Mouse (Mus musculus): ENCODE data around the gene Ddr2. TPM values are rescaled to one million over a fixed set of nuclear protein-coding genes. Genes with fewer than 3 reads are reported as not detected.

Gene Ddr2
- total RNA-seq, 1 experiment = 6.8 TPM

DNA sequence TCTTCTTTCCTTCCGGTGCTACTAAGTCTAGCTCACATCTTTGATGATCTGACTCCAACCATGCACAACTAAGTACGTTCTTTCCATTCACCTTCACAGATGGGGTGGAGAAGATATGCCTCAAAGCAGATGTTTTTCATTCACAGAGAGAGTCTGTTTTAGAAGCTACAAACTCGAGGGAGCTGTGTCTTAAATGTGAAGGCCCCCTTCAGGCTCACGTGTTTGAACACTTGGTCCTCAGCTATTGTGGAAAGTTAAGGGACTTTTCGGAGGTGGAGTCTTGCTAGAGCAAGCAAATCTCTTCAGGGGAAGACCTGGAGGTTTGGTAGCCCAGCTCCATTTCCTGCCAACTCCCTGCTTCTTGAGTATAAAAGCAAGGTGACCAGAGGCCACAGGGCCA lies 34.2 kb downstream of the Ddr2 start:
- H3K4me3 ChIP-seq (ENCODE audit: insufficient read depth in 1 of 2, low read depth in 1 of 2, low read length in 2 of 2, poor library complexity in 1 of 2, severe bottlenecking in 1 of 2) = no peak overlapping the region
- no peaks in the 10 kb centered on the region for H3K4me1 ChIP-seq (ENCODE audit: control insufficient read depth in 2 of 2, insufficient read depth in 2 of 2, low read length in 2 of 2, poor library complexity in 1 of 2)
- no peak overlapping the region for H3K27ac ChIP-seq (ENCODE audit: insufficient read depth, low read depth, low read length, poor library complexity, severe bottlenecking)
- no peak overlapping the region for H3K9ac ChIP-seq (ENCODE audit: insufficient read depth, low read depth, low read length, poor library complexity, severe bottlenecking)
- no peak for TF ChIP-seq ZC3H11A (IDR thresholded peaks at IDR 0.05; ENCODE audit: borderline replicate concordance, low read depth, low read length)
- TF ChIP-seq CHD2 (IDR thresholded peaks at IDR 0.05; ENCODE audit: low read depth, low read length) = no peak
- no peak for TF ChIP-seq HCFC1 (IDR thresholded peaks at IDR 0.05; ENCODE audit: borderline replicate concordance, insufficient read depth, low read length)
- no peak for TF ChIP-seq MAFK (IDR thresholded peaks at IDR 0.05; ENCODE audit: insufficient read depth, low read depth, low read length)
- no peak for TF ChIP-seq ZNF384 (IDR thresholded peaks at IDR 0.05; ENCODE audit: low read depth, low read length)
- H3K36me3 ChIP-seq (ENCODE audit: control insufficient read depth, insufficient read depth, low read length, poor library complexity, severe bottlenecking) = no peaks in the 10 kb centered on the region
- in situ Hi-C loops (cut with MboI; ENCODE audit: low sequenced_read_pairs in 2 of 2, unreplicated experiment in 2 of 2) = no loop called here
- DNase-seq (ENCODE audit: low read depth, low spot score) = no peak
- H3K9me3 ChIP-seq (ENCODE audit: control insufficient read depth, insufficient read depth, low read depth, low read length) = no peaks in the 10 kb centered on the region

- no peak overlapping the region for H3K9ac ChIP-seq (ENCODE audit: insufficient read depth, low read depth, low read length, poor library complexity, severe bottlenecking)
- TF ChIP-seq ZC3H11A (IDR thresholded peaks at IDR 0.05; ENCODE audit: borderline replicate concordance, low read depth, low read length) (no peak), ZNF384 (IDR thresholded peaks at IDR 0.05; ENCODE audit: low read depth, low read length) (no peak), CHD2 (IDR thresholded peaks at IDR 0.05; ENCODE audit: low read depth, low read length) (no peak), HCFC1 (IDR thresholded peaks at IDR 0.05; ENCODE audit: borderline replicate concordance, insufficient read depth, low read length) (no peak), MAFK (IDR thresholded peaks at IDR 0.05; ENCODE audit: insufficient read depth, low read depth, low read length) (no peak)
- no peaks in the 10 kb centered on the region for H3K36me3 ChIP-seq (ENCODE audit: control insufficient read depth, insufficient read depth, low read length, poor library complexity, severe bottlenecking)
- no peak overlapping the region for H3K27ac ChIP-seq (ENCODE audit: insufficient read depth, low read depth, low read length, poor library complexity, severe bottlenecking)
- in situ Hi-C loops (cut with MboI; ENCODE audit: low sequenced_read_pairs in 2 of 2, unreplicated experiment in 2 of 2) = no loop called here
- no peak for DNase-seq (ENCODE audit: low read depth, low spot score)
- H3K4me3 ChIP-seq (ENCODE audit: insufficient read depth in 1 of 2, low read depth in 1 of 2, low read length in 2 of 2, poor library complexity in 1 of 2, severe bottlenecking in 1 of 2) = 0 out of 4 replicates have a peak overlapping the region, but pooled peaks of 1 of the 2 experiments have one; percentile 16
- no peaks in the 10 kb centered on the region for H3K4me1 ChIP-seq (ENCODE audit: control insufficient read depth in 2 of 2, insufficient read depth in 2 of 2, low read length in 2 of 2, poor library complexity in 1 of 2)
- no peaks in the 10 kb centered on the region for H3K9me3 ChIP-seq (ENCODE audit: control insufficient read depth, insufficient read depth, low read depth, low read length)
Observed at GRCm38 (mm10) chr1:170073768-170074167, 36.8 kb downstream of the Ddr2 start.

GRCm38 (mm10) chr1:170069143-170069542 lies 41.4 kb downstream of the Ddr2 start:
- Histone ChIP-seq H3K4me3 (ENCODE audit: insufficient read depth in 1 of 2, low read depth in 1 of 2, low read length in 2 of 2, poor library complexity in 1 of 2, severe bottlenecking in 1 of 2) (no peak overlapping the region), H3K27ac (ENCODE audit: insufficient read depth, low read depth, low read length, poor library complexity, severe bottlenecking) (no peak overlapping the region), H3K9ac (ENCODE audit: insufficient read depth, low read depth, low read length, poor library complexity, severe bottlenecking) (no peak overlapping the region), H3K36me3 (ENCODE audit: control insufficient read depth, insufficient read depth, low read length, poor library complexity, severe bottlenecking) (no peaks in the 10 kb centered on the region), H3K9me3 (ENCODE audit: control insufficient read depth, insufficient read depth, low read depth, low read length) (no peaks in the 10 kb centered on the region), H3K4me1 (ENCODE audit: control insufficient read depth in 2 of 2, insufficient read depth in 2 of 2, low read length in 2 of 2, poor library complexity in 1 of 2) (no peaks in the 10 kb centered on the region)
- in situ Hi-C loops (cut with MboI; ENCODE audit: low sequenced_read_pairs in 2 of 2, unreplicated experiment in 2 of 2) = no loop called here
- no peak for DNase-seq (ENCODE audit: low read depth, low spot score)
- peak; percentile 49; the same call in 1 of the 2 replicates for TF ChIP-seq MAFK (IDR thresholded peaks at IDR 0.05; ENCODE audit: insufficient read depth, low read depth, low read length)
- no peak for TF ChIP-seq ZNF384 (IDR thresholded peaks at IDR 0.05; ENCODE audit: low read depth, low read length)

- H3K9ac ChIP-seq (ENCODE audit: insufficient read depth, low read depth, low read length, poor library complexity, severe bottlenecking) = no peak overlapping the region
- no peaks in the 10 kb centered on the region for H3K36me3 ChIP-seq (ENCODE audit: control insufficient read depth, insufficient read depth, low read length, poor library complexity, severe bottlenecking)
- H3K4me3 ChIP-seq (ENCODE audit: insufficient read depth in 1 of 2, low read depth in 1 of 2, low read length in 2 of 2, poor library complexity in 1 of 2, severe bottlenecking in 1 of 2) = no peak overlapping the region
- H3K27ac ChIP-seq (ENCODE audit: insufficient read depth, low read depth, low read length, poor library complexity, severe bottlenecking) = no peak overlapping the region
- no peaks in the 10 kb centered on the region for H3K4me1 ChIP-seq (ENCODE audit: control insufficient read depth in 2 of 2, insufficient read depth in 2 of 2, low read length in 2 of 2, poor library complexity in 1 of 2)
- in situ Hi-C loops (cut with MboI; ENCODE audit: low sequenced_read_pairs in 2 of 2, unreplicated experiment in 2 of 2) = no loop called here
- no peak for TF ChIP-seq ZC3H11A (IDR thresholded peaks at IDR 0.05; ENCODE audit: borderline replicate concordance, low read depth, low read length)
- TF ChIP-seq HCFC1 (IDR thresholded peaks at IDR 0.05; ENCODE audit: borderline replicate concordance, insufficient read depth, low read length) = no peak
- no peak for TF ChIP-seq ZNF384 (IDR thresholded peaks at IDR 0.05; ENCODE audit: low read depth, low read length)
- TF ChIP-seq CHD2 (IDR thresholded peaks at IDR 0.05; ENCODE audit: low read depth, low read length) = no peak
- TF ChIP-seq MAFK (IDR thresholded peaks at IDR 0.05; ENCODE audit: insufficient read depth, low read depth, low read length) = no peak
- H3K9me3 ChIP-seq (ENCODE audit: control insufficient read depth, insufficient read depth, low read depth, low read length) = no peaks in the 10 kb centered on the region
- DNase-seq (ENCODE audit: low read depth, low spot score) = no peak
Observed at GRCm38 (mm10) chr1:170065931-170066330, 44.6 kb downstream of the Ddr2 start.

- H3K9ac ChIP-seq (ENCODE audit: insufficient read depth, low read depth, low read length, poor library complexity, severe bottlenecking) = no peak overlapping the region
- TF ChIP-seq MAFK (IDR thresholded peaks at IDR 0.05; ENCODE audit: insufficient read depth, low read depth, low read length) (no peak), HCFC1 (IDR thresholded peaks at IDR 0.05; ENCODE audit: borderline replicate concordance, insufficient read depth, low read length) (no peak), ZNF384 (IDR thresholded peaks at IDR 0.05; ENCODE audit: low read depth, low read length) (no peak), ZC3H11A (IDR thresholded peaks at IDR 0.05; ENCODE audit: borderline replicate concordance, low read depth, low read length) (no peak), CHD2 (IDR thresholded peaks at IDR 0.05; ENCODE audit: low read depth, low read length) (no peak)
- H3K9me3 ChIP-seq (ENCODE audit: control insufficient read depth, insufficient read depth, low read depth, low read length) = no peaks in the 10 kb centered on the region
- no peaks in the 10 kb centered on the region for H3K4me1 ChIP-seq (ENCODE audit: control insufficient read depth in 2 of 2, insufficient read depth in 2 of 2, low read length in 2 of 2, poor library complexity in 1 of 2)
- DNase-seq (ENCODE audit: low read depth, low spot score) = no peak
- no peak overlapping the region for H3K4me3 ChIP-seq (ENCODE audit: insufficient read depth in 1 of 2, low read depth in 1 of 2, low read length in 2 of 2, poor library complexity in 1 of 2, severe bottlenecking in 1 of 2)
- in situ Hi-C loops (cut with MboI; ENCODE audit: low sequenced_read_pairs in 2 of 2, unreplicated experiment in 2 of 2) = no loop called here
- no peak overlapping the region for H3K27ac ChIP-seq (ENCODE audit: insufficient read depth, low read depth, low read length, poor library complexity, severe bottlenecking)
- no peaks in the 10 kb centered on the region for H3K36me3 ChIP-seq (ENCODE audit: control insufficient read depth, insufficient read depth, low read length, poor library complexity, severe bottlenecking)
Observed at GRCm38 (mm10) chr1:170065009-170065408, 45.6 kb downstream of the Ddr2 start.
